Mouse (Mus musculus): ENCODE data around the gene Pglyrp2. TPM values are rescaled to one million over a fixed set of nuclear protein-coding genes. Genes with fewer than 3 reads are reported as not detected.

Gene Pglyrp2
- total and polyA plus RNA-seq, 3 experiments: 0.09 to 0.86 TPM; not detected in 1

GRCm38 (mm10) chr17:32363821-32364301 lies 60.1 kb downstream of the Pglyrp2 start:
- H3K27ac ChIP-seq: peak overlapping the region; percentile 60
- H3K27me3 ChIP-seq (ENCODE audit: control insufficient read depth, insufficient read depth, low read length): no peaks in the 10 kb centered on the region
- H3K4me3 ChIP-seq: peak overlapping the region; percentile 88
- TF ChIP-seq POLR2A (IDR thresholded peaks at IDR 0.05; ENCODE audit: insufficient read depth, low read depth, low read length): no peak
- intact Hi-C loops (cut with DNase I): loop anchor here (2.0 kb wide), 2 partner anchors 15 to 23 kb away; no protein-coding TSS in a partner anchor
- H3K79me2 ChIP-seq (replicated peaks; ENCODE audit: control insufficient read depth, insufficient read depth, low read length): peaks cover 4% of the 10 kb centered on the region; the same call in 1 of the 2 replicates
- under 1% methylated on average over 42 of the region's 50 CpGs for WGBS
- no peaks in the 10 kb centered on the region; the same call in 1 of the 2 replicates for H3K36me3 ChIP-seq (ENCODE audit: control insufficient read depth, insufficient read depth, low read length)
- H3K9ac ChIP-seq (ENCODE audit: low read depth, low read length): peak overlapping the region; percentile 83
- DNase-seq: no peak
- H3K4me1 ChIP-seq (ENCODE audit: control insufficient read depth, insufficient read depth, low read length): peaks cover 7% of the 10 kb centered on the region

- H3K9ac ChIP-seq (ENCODE audit: low read depth, low read length): no peak overlapping the region
Measured at GRCm38 (mm10) chr17:32362686-32363085, 61.3 kb downstream of the Pglyrp2 start.

More at GRCm38 (mm10) chr17:32362686-32363085, 61.3 kb downstream of the Pglyrp2 start:
- 70% methylated on average over 4 of the region's 4 CpGs for WGBS
- intact Hi-C loops (cut with DNase I): loop anchor here (2.0 kb wide), 1 partner anchor 14 kb away; no protein-coding TSS in a partner anchor
- no peak for DNase-seq
- H3K27me3 ChIP-seq (ENCODE audit: control insufficient read depth, insufficient read depth, low read length): no peaks in the 10 kb centered on the region
- no peak for TF ChIP-seq EP300 (IDR thresholded peaks at IDR 0.05; ENCODE audit: insufficient read depth, low read depth, low read length)
- no peak for TF ChIP-seq CTCF (IDR thresholded peaks at IDR 0.05)
- TF ChIP-seq POLR2A (IDR thresholded peaks at IDR 0.05; ENCODE audit: insufficient read depth, low read depth, low read length): no peak
- H3K4me3 ChIP-seq: peak overlapping the region; percentile 88; the same call in 1 of the 2 replicates
- peaks cover 4% of the 10 kb centered on the region; the same call in 1 of the 2 replicates for H3K79me2 ChIP-seq (replicated peaks; ENCODE audit: control insufficient read depth, insufficient read depth, low read length)
- no peak overlapping the region for H3K27ac ChIP-seq
- H3K36me3 ChIP-seq (ENCODE audit: control insufficient read depth, insufficient read depth, low read length): no peaks in the 10 kb centered on the region; the same call in 1 of the 2 replicates
- peaks cover 7% of the 10 kb centered on the region for H3K4me1 ChIP-seq (ENCODE audit: control insufficient read depth, insufficient read depth, low read length)

Small RNA genes lying within 50 kb of the gene (microRNA-seq; reads per million reads assigned to microRNA genes)
- 0 reads per million in 2 experiments for gene Gm22201

Other genes starting within 250 kb of the Pglyrp2 start
- 1 to 10 TPM; 1.1 to 1.3 TPM for gene Ephx3, start 234.6 kb downstream of the Pglyrp2 start, total RNA-seq (2021)
- 2.6 and 2.9 TPM in 2 replicates for gene Ephx3, start 234.6 kb downstream of the Pglyrp2 start, polyA plus RNA-seq (2012; rRNA removed)
- 10 to 100 TPM; 53.3 to 55.6 TPM for gene Brd4, start 139.4 kb downstream of the Pglyrp2 start, total RNA-seq (2021)
- gene Brd4, start 139.4 kb downstream of the Pglyrp2 start, polyA plus RNA-seq (2012; rRNA removed): 16.5 and 21.7 TPM in 2 replicates
- gene Akap8, start 102.9 kb downstream of the Pglyrp2 start, total RNA-seq (2021): 10 to 100 TPM; 38.9 to 40.7 TPM
- 32.2 and 40.4 TPM in 2 replicates for gene Akap8, start 102.9 kb downstream of the Pglyrp2 start, polyA plus RNA-seq (2012; rRNA removed)
- gene Akap8l, start 73.6 kb downstream of the Pglyrp2 start, total RNA-seq (2021): 10 to 100 TPM; 50.3 to 51.2 TPM
- 55.1 and 67.3 TPM in 2 replicates for gene Akap8l, start 73.6 kb downstream of the Pglyrp2 start, polyA plus RNA-seq (2012; rRNA removed)
- 10 to 100 TPM; 16.0 to 16.6 TPM for gene Wiz, start 34.7 kb downstream of the Pglyrp2 start, total RNA-seq (2021)
- 17.2 and 17.4 TPM in 2 replicates for gene Wiz, start 34.7 kb downstream of the Pglyrp2 start, polyA plus RNA-seq (2012; rRNA removed)
- gene Rasal3, start 20.6 kb downstream of the Pglyrp2 start, total RNA-seq (2021): under 1 TPM; 0.70 to 0.98 TPM
- gene Rasal3, start 20.6 kb downstream of the Pglyrp2 start, polyA plus RNA-seq (2012; rRNA removed): 1.1 and 4.2 TPM in 2 replicates
- gene Cyp4f39, start 28.6 kb upstream of the Pglyrp2 start, total RNA-seq (2021): not detected
- gene Cyp4f39, start 28.6 kb upstream of the Pglyrp2 start, polyA plus RNA-seq (2012; rRNA removed): 0.21 TPM in 1 of 2 replicates, not detected in the other
- gene Cyp4f17, start 81.9 kb upstream of the Pglyrp2 start, total RNA-seq (2021): 1 to 10 TPM; 4.5 to 5.4 TPM
- 8.6 and 9.8 TPM in 2 replicates for gene Cyp4f17, start 81.9 kb upstream of the Pglyrp2 start, polyA plus RNA-seq (2012; rRNA removed)
- gene Cyp4f16, start 112.4 kb upstream of the Pglyrp2 start, total RNA-seq (2021): 1 to 10 TPM; 4.5 to 4.7 TPM
- gene Cyp4f16, start 112.4 kb upstream of the Pglyrp2 start, polyA plus RNA-seq (2012; rRNA removed): 10.2 and 10.5 TPM in 2 replicates
- not detected for gene Cyp4f37, start 197.1 kb upstream of the Pglyrp2 start, total RNA-seq (2021)
- gene Cyp4f37, start 197.1 kb upstream of the Pglyrp2 start, polyA plus RNA-seq (2012; rRNA removed): not detected in 2 replicates
- gene Cyp4f40, start 234.7 kb upstream of the Pglyrp2 start, total RNA-seq (2021): not detected
- not detected in 2 replicates for gene Cyp4f40, start 234.7 kb upstream of the Pglyrp2 start, polyA plus RNA-seq (2012; rRNA removed)

Data from heart, adult 2 months (tissue).